Mouse (Mus musculus) 3T3-L1 (cell line): ENCODE measurements at regions not wholly inside any gene's neighbourhood (a gene's known extent, or its start where the extent isn't known, plus 50 kb on each side); places are given as distances from the start of the nearest gene placed in this dataset.
A peak's percentile ranks its signal among the peaks of the same experiment; 100 is the strongest.
"Not testable (repeated sequence)": the region's sequence is repeated elsewhere in the genome, so short reads cannot be mapped to it uniquely, and the experiment has no call there.

ENCODE experiments used
- DNase-seq: peaks from one replicate; pipeline ENCODE4 v3.0.0-alpha.2; 2015; ENCODE audit warnings: low read depth, low spot score

- DNase-seq, result no peak
Measured at GRCm38 (mm10) chr17:29430401-29430800, 60.2 kb upstream of the Pim1 start.

GRCm38 (mm10) chr17:29430806-29431205, 59.7 kb upstream of the Pim1 start:
- DNase-seq, result no peak

DNA sequence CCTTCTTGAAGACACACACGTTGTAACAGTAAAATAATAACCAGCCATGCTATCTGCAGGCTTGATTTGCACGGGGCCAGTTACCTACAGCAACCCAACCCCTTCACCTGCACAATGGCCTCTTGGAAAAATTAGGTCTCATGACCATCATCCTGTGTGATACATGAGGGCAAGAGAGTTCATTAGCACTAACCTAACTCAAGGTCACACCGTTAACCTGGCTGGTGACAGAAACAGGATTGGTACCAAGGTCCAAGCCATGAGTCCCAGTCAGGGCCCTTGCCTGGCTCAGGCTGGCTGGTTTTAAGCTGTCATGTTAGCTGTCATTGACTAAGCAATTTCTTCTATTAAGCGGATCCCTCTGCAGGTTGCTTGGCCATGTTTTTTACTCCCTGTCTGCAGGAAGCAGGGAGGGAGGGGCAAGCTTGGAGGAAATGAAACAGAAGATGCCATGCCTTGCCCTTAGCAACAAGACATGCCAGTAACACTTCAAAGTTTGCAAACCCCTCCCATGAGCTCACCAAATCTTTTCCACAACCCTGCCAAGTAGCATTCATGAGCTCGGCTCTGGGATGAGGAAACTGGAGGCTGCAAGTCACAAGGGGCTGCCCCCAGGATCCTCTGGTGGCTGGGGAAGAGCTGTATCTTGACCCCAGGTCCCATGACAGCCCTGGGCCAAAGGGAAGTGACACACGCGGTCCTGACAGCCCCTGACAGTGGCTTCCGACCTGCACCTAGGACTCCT, 58.8 kb upstream of the Pim1 start:
- peak; percentile 35 for DNase-seq

DNA sequence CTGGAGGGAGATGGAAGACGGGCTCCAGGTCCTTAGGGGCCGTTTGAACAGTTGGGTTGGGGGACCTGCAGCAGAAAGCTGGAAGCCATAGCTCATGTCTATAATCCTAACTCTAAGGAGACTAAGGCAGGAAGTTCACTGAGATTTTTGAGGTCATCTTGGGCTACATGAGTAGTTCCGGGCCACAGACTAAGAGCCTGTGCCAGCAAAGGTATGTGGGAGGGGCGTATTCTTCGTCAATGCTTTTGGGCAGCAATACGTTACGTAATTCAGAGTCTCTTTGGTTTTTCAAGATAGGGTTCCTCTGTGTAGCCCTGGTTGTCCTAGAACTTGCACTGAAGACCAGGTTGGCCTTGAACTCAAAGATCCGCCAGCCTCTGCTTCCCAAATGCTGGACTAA, 57.9 kb upstream of the Pim1 start:
- no peak for DNase-seq

DNA sequence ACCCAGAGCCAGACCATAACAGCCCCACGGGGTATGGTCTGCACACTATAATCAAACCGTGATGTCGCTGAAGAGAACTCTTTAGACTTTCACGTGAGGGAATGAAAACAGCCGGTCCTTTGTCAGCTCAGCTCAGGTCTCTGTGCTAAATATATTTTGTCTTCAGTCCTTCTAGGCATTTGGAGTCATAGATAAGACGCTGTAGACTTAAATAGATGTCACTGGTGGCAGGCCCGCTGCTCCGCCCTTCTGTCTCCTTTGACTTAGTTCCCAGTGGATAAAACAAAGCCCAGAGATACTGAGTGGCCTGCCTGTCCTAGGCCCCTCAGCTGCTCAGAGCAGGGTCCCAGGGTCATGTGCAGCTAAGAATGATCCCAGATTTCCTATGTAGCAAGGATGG, 57.2 kb upstream of the Pim1 start:
- DNase-seq, result no peak

GRCm38 (mm10) chr17:29434074-29434944, 56.2 kb upstream of the Pim1 start:
- peak; percentile 76 for DNase-seq

DNA sequence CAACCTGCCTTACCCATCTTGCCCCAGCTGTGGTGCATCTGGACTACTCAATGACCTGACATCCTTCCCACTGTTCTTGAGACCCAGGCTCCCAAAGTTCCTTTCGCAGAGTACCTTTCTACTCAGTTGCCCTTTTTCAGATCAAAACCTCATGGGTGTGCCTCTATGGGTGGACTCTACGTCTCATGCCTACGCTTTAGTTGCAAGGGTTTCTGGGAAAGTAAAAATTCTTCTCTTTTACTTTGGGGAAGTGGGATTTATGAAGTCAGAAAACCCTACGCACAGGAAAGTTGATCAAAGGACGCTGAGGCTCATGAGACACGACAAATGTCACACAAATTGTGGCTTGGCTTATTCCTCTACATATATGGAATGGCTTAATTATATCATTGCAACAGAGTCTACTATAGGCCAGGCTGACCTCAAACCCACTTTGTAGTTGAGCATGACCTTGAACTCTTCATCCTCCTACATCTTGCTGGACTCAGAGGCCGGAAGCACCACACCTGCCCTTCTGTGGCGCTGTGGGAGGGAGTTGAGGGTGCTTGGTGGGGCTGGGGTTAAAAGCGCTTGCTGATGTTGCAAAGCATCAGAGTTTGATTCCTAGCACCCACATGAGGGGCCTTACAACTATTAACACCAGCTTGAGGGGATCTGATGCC, 55.1 kb upstream of the Pim1 start:
- DNase-seq, result no peak

DNA sequence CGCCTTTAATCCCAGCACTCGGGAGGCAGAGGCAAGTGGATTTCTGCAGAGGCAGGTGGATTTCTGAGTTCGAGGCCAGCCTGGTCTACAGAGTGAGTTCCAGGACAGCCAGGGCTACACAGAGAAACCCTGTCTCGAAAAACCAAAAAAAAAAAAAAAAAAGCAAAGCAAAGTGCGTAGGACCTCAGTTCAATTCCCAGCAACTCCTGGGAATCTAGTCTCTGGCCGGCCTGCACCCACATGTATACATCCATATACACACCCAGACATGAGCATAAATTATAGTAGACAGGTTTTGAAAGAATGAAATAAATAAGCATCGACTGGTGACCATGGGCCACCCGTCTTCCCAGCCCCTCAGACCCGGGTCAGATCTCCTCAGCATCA, 54.1 kb upstream of the Pim1 start:
- DNase-seq, result not testable (repeated sequence)

DNA sequence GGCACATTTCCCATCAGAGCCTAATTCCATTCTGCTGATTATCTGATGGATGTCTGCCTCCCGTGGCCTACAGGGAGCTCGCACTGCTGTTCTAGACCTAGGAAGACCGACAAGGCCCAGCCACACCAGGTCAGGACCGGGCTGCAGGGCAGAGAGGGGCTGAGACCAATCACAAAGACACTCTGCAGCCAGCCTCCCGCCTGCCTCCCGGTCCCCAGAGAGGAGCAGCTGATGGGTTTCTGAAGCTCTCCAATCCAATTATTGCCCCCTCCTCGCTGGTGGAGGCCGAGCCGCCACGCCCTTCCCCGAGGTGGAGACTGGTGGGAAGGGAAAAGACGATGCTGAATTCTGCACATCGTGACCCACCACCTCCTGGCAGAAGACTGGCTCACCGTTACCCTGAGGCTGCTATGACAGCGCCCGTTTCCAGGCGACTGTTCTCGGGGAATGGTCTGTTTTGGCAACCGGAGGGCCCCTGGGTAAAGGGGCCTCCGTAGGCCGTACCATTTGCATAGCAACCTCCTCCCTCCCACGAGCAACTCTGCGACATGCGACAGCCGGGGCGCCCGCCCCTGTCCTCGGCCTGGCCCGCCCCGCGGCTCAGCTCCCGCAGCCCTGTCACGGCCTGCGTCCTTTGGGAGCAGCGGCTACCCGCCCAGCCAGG, 53.5 kb upstream of the Pim1 start:
- DNase-seq, result peak; percentile 64

- peak; percentile 86 for DNase-seq
Measured at GRCm38 (mm10) chr17:29437535-29438324, 52.8 kb upstream of the Pim1 start.

GRCm38 (mm10) chr17:29438347-29439235, 52.0 kb upstream of the Pim1 start:
- no peak for DNase-seq

GRCm38 (mm10) chr17:29439992-29440391, 50.6 kb upstream of the Pim1 start:
- DNase-seq, result peak; percentile 89

DNA sequence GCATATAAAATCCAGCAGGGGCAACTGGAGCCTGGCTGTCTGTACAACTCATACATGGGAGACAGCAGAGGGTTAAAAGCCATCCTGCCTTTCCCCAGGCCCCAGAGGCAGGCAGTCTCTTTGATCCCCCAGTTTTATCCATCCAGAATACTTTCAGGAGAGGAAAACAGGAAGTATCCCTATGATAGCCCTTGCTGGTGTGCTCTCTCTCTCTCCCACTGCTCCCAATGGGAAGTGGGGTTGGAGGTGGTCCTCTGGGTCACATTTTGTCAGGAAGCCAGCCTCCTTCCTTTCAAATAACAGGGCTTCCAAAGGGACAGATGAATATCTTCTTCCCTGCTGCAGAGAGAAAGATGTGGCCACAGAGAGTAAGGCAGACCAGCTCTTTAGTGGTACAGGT, 50.1 kb upstream of the Pim1 start:
- no peak for DNase-seq
